ENCODE assay signal across 8 mouse cellular contexts in the genomic region with DNA sequence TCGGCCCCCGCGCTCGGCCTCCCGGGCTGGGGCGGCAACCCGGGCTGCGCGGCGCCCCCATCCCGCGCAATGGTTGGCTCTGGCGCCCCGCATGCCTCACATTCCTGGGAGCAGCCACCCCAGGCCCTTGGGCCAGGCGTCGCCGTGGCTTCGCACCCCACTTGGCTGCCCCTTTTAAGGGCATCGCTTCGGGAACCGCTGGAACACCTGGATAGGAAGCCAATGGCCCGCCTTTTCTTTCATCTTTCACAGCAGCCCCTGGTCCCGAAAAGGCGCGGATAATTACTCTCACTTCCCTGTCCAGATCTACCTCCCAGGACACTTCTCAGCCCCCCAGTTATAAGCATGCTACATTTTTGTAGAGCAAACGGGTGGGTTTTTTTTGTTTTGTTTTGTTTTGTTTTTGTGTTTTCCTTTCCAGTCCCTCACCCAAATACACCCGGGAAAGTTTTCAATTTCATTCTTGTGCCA.
DNase-seq lines count a peak whose midpoint lies in the region; ATAC-seq and TF ChIP-seq lines count a peak whose summit lies in the region.

No protein-coding gene starts in this region.

- no peaks in the 10 kb centered on the region for H3K36me3 ChIP-seq in hindbrain, postnatal 0 days (ENCODE audit: insufficient read depth, low read length)

- H3K27me3 ChIP-seq in hindbrain, postnatal 0 days (ENCODE audit: insufficient read depth, low read length): no peaks in the 10 kb centered on the region

- peak overlapping the region; percentile 93 for H3K4me2 ChIP-seq in hindbrain, postnatal 0 days (ENCODE audit: low read depth, low read length)

- peak overlapping the region; percentile 74 for H3K27ac ChIP-seq in hindbrain, postnatal 0 days

- peak overlapping the region; percentile 87 for H3K9ac ChIP-seq in hindbrain, postnatal 0 days (replicated peaks; ENCODE audit: low read length)

- no peaks in the 10 kb centered on the region for H3K9me3 ChIP-seq in hindbrain, postnatal 0 days (ENCODE audit: low read length)

- peak overlapping the region; percentile 75 for H3K4me3 ChIP-seq in hindbrain, postnatal 0 days (ENCODE audit: low read length)

- WGBS in hindbrain, postnatal 0 days: 2% methylated on average over 21 of the region's 27 CpGs

- no peak; the same call in 1 of the 2 replicates for ATAC-seq in hindbrain, postnatal 0 days
- ATAC-seq in frontal cortex, adult (ENCODE audit: low TSS enrichment): no peak

- no peak for TF ChIP-seq CTCF in hindbrain, postnatal 0 days (IDR thresholded peaks at IDR 0.05; ENCODE audit: low read depth)

- H3K4me1 ChIP-seq in hindbrain, postnatal 0 days (ENCODE audit: insufficient read depth, low read length): no peaks in the 10 kb centered on the region

- DNase-seq in cerebellum, adult 9-10 months: peak; percentile 7
- no peak for DNase-seq in cerebellum, adult 18-20 months
- peak; percentile 6 to 21 for DNase-seq in right cerebral cortex, adult 2 months (ENCODE audit: low spot score in 2 of 2)
- DNase-seq in right cerebral cortex, postnatal 36 days (ENCODE audit: low spot score in 2 of 2): no peak
- DNase-seq in hindbrain, postnatal 0 days (ENCODE audit: low spot score): no peak
- peak; percentile 45 for DNase-seq in naive thymus-derived CD4-positive, alpha-beta T cell, adult 2 months (ENCODE audit: low read depth)
- DNase-seq in layer of hippocampus, postnatal 14 days (ENCODE audit: low spot score in 2 of 2): no peak

Comparison
In these comparisons a context has a peak if more than half of its experiments do, and no peak if none do; other contexts are left out.
1. DNase-seq: peak in cerebellum, adult 9-10 months (single experiment), right cerebral cortex, adult 2 months (2 of 2) and naive thymus-derived CD4-positive, alpha-beta T cell, adult 2 months (single experiment); none in cerebellum, adult 18-20 months (0 of 2), right cerebral cortex, postnatal 36 days (0 of 2), hindbrain, postnatal 0 days (single experiment) and layer of hippocampus, postnatal 14 days (0 of 2).